Mouse (Mus musculus): Measurements from ENCODE around the gene Pnpla7.

- TF ChIP-seq POLR2A (IDR thresholded peaks at IDR 0.05; ENCODE audit: borderline replicate concordance, control insufficient read depth, low read depth, low read length) (no peak), CTCF (IDR thresholded peaks at IDR 0.05; ENCODE audit: control insufficient read depth, insufficient read depth, low read length) (no peak)
Measured at GRCm38 (mm10) chr2:25088636-25089035, 112.8 kb downstream of the Pnpla7 start.
